In the genomic region with DNA sequence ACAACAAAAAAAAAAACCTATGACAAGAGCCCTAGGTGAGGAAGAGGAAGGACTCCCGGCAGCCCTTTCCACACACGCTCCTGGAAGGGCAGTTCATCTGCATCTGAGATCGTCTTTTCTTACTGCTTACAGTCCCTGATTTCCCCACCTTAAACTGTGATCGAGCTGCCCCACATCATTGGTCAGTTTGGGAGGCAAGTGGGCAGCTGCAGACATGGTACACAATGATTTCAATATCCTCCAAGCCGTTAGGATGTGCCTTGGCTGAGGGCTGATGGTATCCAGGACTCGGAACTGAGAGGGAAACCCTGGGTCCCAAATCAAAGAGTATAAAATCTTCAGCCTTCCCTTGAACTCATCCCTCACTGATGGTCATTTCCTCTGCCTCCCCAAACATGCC, we compare ENCODE assay signal across 1 mouse cellular context.
TF ChIP-seq lines count a peak whose summit lies in the region.

No protein-coding gene starts in this region.

TF ChIP-seq in MEL, 35 proteins besides CTCF, POLR2A, EP300 and RAD21:
- TF ChIP-seq ZMIZ1 (IDR thresholded peaks at IDR 0.05; ENCODE audit: low read depth, low read length) = no peak
